Mouse (Mus musculus): ENCODE results near the gene Ucp2.

The Ucp2 gene

GRCm38 (mm10) chr7:100504740-100505487, 11.8 kb downstream of the Ucp2 start:
- DNase-seq: no peak

GRCm38 (mm10) chr7:100506494-100506893, 13.4 kb downstream of the Ucp2 start:
- DNase-seq: no peak

- DNase-seq: peak; percentile 91
Observed at GRCm38 (mm10) chr7:100508670-100509069, 15.5 kb downstream of the Ucp2 start.

GRCm38 (mm10) chr7:100511602-100512001, 18.5 kb downstream of the Ucp2 start:
- no peak for DNase-seq

GRCm38 (mm10) chr7:100514573-100514972, 21.4 kb downstream of the Ucp2 start, which contains the start of gene Dnajb13:
Gene Dnajb13, minus strand, starts transcription at chr7:100514960.
- no peak for DNase-seq

- no peak for DNase-seq
Observed at GRCm38 (mm10) chr7:100520204-100520603, 27.1 kb downstream of the Ucp2 start.

GRCm38 (mm10) chr7:100520663-100521285, 27.6 kb downstream of the Ucp2 start:
- peak; percentile 93 for DNase-seq

- DNase-seq: no peak
Observed at GRCm38 (mm10) chr7:100522222-100522621, 29.1 kb downstream of the Ucp2 start.

GRCm38 (mm10) chr7:100524669-100525068, 31.5 kb downstream of the Ucp2 start:
- no peak for DNase-seq

GRCm38 (mm10) chr7:100530766-100531165, 37.6 kb downstream of the Ucp2 start:
- no peak for DNase-seq

GRCm38 (mm10) chr7:100533503-100533902, 40.4 kb downstream of the Ucp2 start:
- DNase-seq: peak; percentile 86

GRCm38 (mm10) chr7:100534216-100534615, 41.1 kb downstream of the Ucp2 start:
- DNase-seq: peak; percentile 86

- peak; percentile 80 for DNase-seq
Observed at GRCm38 (mm10) chr7:100535831-100536230, 42.7 kb downstream of the Ucp2 start.

- DNase-seq: peak; percentile 99
Observed at GRCm38 (mm10) chr7:100536804-100537518, 43.8 kb downstream of the Ucp2 start, which contains the start of gene Coa4. Gene Coa4, plus strand, starts transcription at chr7:100537071.

- DNase-seq: no peak
Observed at GRCm38 (mm10) chr7:100537519-100537902, 44.4 kb downstream of the Ucp2 start.

- peak; percentile 73 for DNase-seq
Observed at GRCm38 (mm10) chr7:100539516-100539915, 46.4 kb downstream of the Ucp2 start.

- DNase-seq: no peak
Observed at GRCm38 (mm10) chr7:100544437-100544836, 51.3 kb downstream of the Ucp2 start.

- DNase-seq: peak; percentile 86
Observed at GRCm38 (mm10) chr7:100547631-100548030, 54.5 kb downstream of the Ucp2 start.

GRCm38 (mm10) chr7:100549796-100550195, 56.7 kb downstream of the Ucp2 start:
- no peak for DNase-seq

GRCm38 (mm10) chr7:100550338-100551007, 57.3 kb downstream of the Ucp2 start:
- peak; percentile 65 for DNase-seq
